Mouse (Mus musculus) embryo, embryonic 9.5 days (tissue): ENCODE results near the gene Vgll4.
A peak's percentile ranks its signal among the peaks of the same experiment; 100 is the strongest.

Source experiments
- DNase-seq: peaks from one replicate; pipeline ENCODE4 v3.0.0-alpha.2; 2017; ENCODE audit errors: extremely low spot score

The Vgll4 gene

GRCm38 (mm10) chr6:114917770-114918635, 51.8 kb downstream of the Vgll4 start:
- no peak for DNase-seq

DNA sequence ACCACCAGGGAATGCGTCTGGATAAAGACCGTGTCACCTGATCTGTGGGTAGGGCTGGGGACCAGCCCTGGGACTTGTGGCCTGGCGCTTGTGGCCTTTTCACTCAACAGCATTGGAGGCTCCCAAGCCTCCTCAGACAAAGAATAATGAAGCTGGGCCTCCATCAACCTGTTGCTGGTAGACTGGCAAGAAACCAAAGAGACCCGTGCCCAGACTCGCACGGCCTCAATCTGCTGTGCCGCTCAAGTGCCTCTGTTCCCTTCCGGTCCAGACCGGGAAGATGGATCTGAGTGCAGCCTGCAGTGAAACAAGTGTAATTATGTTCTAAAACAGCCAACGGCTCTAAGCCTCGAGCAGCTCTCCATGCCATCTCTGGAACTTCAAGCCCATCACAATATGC, 52.7 kb downstream of the Vgll4 start:
- DNase-seq = no peak

DNA sequence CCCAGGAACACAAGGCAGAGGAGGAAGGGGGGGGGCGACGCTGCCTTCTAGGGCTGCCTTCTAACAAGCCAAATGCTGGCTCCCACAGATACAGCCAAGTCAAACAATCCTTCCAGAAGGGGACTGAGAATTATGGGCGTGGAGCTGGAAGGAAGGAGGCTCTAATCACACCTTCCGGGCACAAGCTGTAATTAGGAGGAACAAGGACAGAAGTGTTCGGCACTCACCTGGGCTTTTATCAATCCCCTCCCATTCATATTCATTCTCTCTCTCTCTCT, 53.1 kb downstream of the Vgll4 start:
- no peak for DNase-seq

DNA sequence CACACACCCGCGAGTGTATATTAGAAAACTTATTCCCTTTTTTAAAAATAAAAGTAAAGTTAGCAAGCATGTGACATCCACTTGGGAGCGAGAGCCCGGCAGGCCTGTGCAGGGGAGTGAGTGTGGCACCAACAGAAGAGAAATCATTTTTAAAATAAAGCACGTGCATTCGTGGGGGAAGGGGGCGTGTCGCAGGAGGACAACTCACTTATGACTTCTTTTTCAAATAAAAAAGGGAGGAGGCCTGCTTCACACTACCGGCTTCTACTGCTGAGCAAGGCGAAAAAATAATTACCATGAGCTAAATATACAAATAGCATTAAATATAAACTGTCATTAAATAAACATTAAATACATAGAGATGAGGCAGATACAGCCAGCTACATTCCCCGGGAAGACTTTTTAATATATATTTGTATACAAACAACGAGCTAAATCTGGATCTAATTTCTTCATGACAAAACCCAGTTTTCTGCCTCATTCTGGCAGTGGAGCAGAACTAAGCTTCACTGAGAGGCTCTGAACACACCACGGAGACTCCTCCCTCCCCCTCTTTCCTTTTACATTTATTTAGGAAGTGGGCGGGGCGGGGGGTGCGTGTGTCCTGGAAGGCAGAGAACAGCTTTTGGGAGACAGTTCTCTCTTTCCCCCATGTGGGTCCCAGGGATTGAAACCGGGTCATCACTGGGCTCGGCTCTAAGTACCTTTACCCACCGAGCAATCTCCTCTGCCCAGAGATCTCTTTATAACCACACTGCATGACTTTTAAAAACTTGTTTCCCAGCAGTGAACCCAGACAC, 53.7 kb downstream of the Vgll4 start:
- DNase-seq = no peak

DNA sequence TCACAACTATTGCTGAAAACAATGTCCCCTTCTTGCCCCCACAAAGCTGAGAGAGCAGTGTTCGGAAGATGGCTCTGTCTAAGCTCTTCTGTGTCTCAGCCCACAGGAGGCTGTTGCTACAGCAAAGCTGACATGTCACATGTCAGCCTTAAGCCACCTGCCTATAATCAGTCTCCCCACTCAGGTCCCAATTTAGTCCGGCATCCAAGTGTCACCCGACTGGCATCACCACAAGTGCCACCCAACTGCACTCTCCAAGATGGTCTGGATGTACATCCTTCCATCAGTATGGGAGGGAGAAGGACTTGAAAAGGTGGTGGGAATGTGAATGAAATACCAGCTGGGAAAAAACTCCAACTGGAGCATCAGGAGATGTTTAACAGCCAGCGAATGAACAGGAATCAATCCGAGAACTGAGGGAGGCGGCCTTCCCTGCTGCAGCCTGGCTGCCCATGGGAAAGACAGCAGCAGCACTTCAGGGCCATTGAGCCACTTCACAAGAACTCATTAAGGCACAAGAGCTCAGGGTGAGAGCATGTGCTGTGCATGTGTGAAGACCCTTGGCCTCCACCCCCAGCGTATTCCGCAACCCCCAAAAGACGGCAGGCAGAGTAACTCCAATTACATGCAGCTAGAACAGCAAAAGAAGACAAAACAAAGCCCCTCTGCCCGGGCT, 55.6 kb downstream of the Vgll4 start:
- DNase-seq = no peak

- no peak for DNase-seq
Observed at GRCm38 (mm10) chr6:114913142-114913541, 56.7 kb downstream of the Vgll4 start.

GRCm38 (mm10) chr6:114911540-114911939, 58.3 kb downstream of the Vgll4 start:
- DNase-seq = no peak

GRCm38 (mm10) chr6:114909801-114910200, 60.0 kb downstream of the Vgll4 start:
- DNase-seq = no peak

GRCm38 (mm10) chr6:114907459-114907858, 62.3 kb downstream of the Vgll4 start:
- no peak for DNase-seq

DNA sequence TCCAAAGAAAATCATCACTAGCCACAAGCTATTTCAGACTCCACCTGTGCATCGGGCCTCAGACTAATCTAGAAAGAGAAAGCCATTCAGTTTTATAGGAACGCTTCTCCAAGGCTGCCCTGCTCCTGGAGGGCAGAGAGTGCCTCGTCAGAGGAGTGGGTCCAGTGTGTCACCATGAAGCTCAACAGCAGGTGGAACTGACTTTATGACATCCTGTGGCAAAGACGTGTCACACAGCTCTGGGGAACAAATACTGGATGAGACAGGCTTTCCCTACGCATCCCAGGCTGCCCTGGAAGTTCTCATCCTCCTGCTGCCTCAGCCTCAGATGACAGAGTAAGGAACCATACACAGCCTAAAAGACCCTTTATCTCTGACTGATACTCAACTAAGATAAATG, 63.6 kb downstream of the Vgll4 start:
- DNase-seq = no peak

- no peak for DNase-seq
Observed at GRCm38 (mm10) chr6:114905253-114906028, 64.4 kb downstream of the Vgll4 start.

GRCm38 (mm10) chr6:114904818-114905217, 65.0 kb downstream of the Vgll4 start:
- DNase-seq = no peak

- no peak for DNase-seq
Observed at GRCm38 (mm10) chr6:114904233-114904632, 65.6 kb downstream of the Vgll4 start.

DNA sequence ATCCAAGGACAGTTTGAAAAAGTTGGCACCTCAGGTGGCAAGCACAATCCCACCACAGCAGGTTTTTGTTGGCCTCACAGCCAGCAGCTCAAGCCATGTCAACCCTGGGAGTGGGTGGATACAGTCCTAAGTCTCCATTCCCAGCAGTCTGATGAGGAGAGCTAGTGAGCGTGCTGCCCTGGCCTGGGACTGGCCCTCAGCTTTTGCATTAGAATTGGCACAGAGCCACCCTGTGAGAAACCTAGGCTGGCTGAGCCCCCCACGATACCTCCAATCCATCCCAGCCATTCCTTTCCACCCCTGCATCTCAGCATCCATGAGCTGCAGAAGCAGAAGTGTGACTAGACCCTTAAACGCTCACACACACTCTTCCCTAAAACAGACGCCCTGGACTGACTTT, 67.9 kb downstream of the Vgll4 start:
- DNase-seq = no peak

GRCm38 (mm10) chr6:114901321-114901824, 68.4 kb downstream of the Vgll4 start:
- DNase-seq = peak; percentile 83

GRCm38 (mm10) chr6:114900194-114900593, 69.6 kb downstream of the Vgll4 start:
- no peak for DNase-seq

DNA sequence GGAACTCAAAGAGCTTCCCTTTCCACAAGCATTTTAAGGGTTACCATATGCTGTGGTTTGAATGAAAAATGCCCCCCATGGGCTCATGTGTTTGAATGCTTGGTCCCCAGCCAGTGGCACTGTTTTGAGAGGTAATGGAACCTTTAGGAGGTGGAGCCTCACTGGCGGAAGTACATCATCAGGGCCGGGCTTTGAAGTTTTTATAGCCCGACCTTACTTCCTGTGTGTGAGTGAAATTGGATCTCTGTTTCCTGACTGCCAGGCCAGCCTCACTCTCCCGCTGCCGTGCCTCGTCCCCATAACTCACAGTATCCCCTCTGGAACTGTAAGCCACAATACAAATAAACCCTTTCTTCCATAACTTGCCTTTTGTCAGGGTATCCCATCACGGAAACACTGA, 70.1 kb downstream of the Vgll4 start:
- DNase-seq = no peak

DNA sequence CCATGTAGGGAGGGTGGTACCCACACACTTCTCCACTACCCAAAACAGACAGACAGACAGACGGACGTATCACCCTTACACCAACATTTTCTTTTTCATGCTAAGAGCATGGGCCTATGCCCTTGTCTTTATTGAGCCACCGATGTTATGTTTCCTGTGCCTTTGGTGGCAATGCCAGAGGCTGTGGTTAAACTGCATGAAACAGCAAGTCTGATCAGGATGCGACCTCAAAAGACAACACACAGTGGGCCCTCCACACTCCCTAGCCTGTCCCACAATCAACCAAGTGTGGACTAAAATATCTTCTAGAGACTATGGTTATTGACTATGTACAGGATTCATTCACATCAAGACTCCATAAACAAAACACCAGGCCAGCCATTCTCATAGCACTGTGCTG, 70.8 kb downstream of the Vgll4 start:
- DNase-seq = no peak

GRCm38 (mm10) chr6:114896281-114896680, 73.5 kb downstream of the Vgll4 start:
- no peak for DNase-seq

DNA sequence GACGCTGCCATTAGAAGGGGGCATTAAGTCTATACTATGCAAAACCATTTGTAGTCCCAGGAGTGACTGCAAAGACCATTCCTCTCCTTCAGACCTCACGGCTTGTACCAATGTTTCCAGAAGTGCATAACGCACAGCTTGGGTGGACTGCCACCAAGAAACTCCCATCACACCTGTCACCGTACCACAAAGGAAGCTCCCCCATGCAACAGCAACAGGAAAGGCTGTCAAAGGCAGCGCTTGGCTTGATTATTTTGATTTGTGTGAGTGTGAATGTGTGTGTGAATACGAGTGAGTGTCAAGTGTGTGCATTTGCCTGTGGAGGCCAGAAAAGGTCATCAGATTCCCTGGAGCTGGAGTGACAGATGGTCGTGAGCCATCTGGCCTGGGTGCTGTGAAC, 74.6 kb downstream of the Vgll4 start:
- DNase-seq = no peak

- no peak for DNase-seq
Observed at GRCm38 (mm10) chr6:114894548-114895106, 75.2 kb downstream of the Vgll4 start.
